Mouse (Mus musculus) lung, embryonic 15.5 days (tissue): ENCODE measurements around the gene Amotl2. TPM values are rescaled to one million over a fixed set of nuclear protein-coding genes. Genes with fewer than 3 reads are reported as not detected.
A peak's percentile ranks its signal among the peaks of the same experiment; 100 is the strongest.

Source experiments
- ATAC-seq: fragments of 200-750 bp; cut with Nextera tagmentation; 2 replicates; pipeline ENCODE4 v1.8.0; 2017; ENCODE audit warnings: moderate number of reproducible peaks, borderline replicate concordance; ENCODE audit not compliant: low FRiP score, low TSS enrichment; ENCODE audit errors: extremely low read depth
- H3K27ac ChIP-seq: fragments of 300-500 bp; sonication (generic); 2 replicates; pipeline ENCODE4 v1.5.1; 2015; ENCODE audit warnings: moderate library complexity, mild to moderate bottlenecking, inconsistent platforms
- H3K27me3 ChIP-seq: fragments of 300-500 bp; sonication (generic); 2 replicates; pipeline ENCODE4 v1.6.1; 2015; ENCODE audit warnings: inconsistent platforms
- H3K36me3 ChIP-seq: fragments of 300-500 bp; sonication (generic); 2 replicates; pipeline ENCODE4 v1.6.1; 2015; ENCODE audit warnings: inconsistent platforms
- H3K4me1 ChIP-seq: fragments of 300-500 bp; sonication (generic); 2 replicates; pipeline ENCODE4 v1.6.1; 2015; ENCODE audit warnings: inconsistent platforms
- H3K4me2 ChIP-seq: fragments of 300-500 bp; sonication (generic); 2 replicates; pipeline ENCODE4 v1.6.1; 2015; ENCODE audit warnings: inconsistent platforms, mild to moderate bottlenecking, moderate library complexity
- H3K4me3 ChIP-seq: fragments of 300-500 bp; sonication (generic); 2 replicates; pipeline ENCODE4 v1.5.1; 2015; ENCODE audit warnings: mild to moderate bottlenecking, inconsistent platforms
- H3K9ac ChIP-seq: fragments of 300-500 bp; sonication (generic); 2 replicates; pipeline ENCODE4 v1.6.1; 2015; ENCODE audit warnings: inconsistent platforms
- H3K9me3 ChIP-seq: fragments of 300-500 bp; sonication (generic); 2 replicates; pipeline ENCODE4 v1.6.1; 2016; ENCODE audit warnings: inconsistent platforms
- WGBS: fragments of 180-500 bp; shearing (Covaris S2); methylation state at CpG from one replicate; pipeline ENCODE4 v1.1.7; 2015; 5-methylcytosine and 5-hydroxymethylcytosine counted together
- polyA plus RNA-seq: library from polyadenylated mRNA; unstranded; fragments of >200 nt; fragmentation: Nextera tagmentation; extraction: Ambion mirVana; gene quantifications from 2 replicates; pipeline ENCODE4 v1.2.1, GENCODE M21; 2015

Gene Amotl2
- polyA plus RNA-seq, 1 experiment from 2014 or later: 47.0 TPM

DNA sequence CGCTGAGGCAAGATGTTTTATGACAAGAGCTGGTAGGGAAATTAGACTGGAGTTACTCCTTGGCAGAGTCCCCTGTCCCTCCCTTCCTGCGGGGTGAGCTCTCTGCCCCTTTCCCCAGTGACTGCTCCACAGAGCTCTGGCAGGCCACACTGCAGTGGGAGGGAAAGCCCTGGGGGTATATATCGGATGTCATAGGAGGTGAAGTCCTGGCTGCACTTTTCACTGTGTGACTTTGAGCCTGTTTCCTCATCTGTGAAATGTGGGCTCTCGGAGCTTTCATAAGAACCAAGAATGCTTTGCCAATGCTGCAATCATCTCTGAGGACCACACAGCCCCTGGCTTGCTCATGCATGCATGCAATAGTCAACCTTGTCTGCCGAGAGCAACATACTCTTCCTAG, 30.3 kb downstream of the Amotl2 start:
- 62% methylated on average over 5 of the region's 5 CpGs for WGBS
- Histone ChIP-seq H3K9me3 (no peaks in the 10 kb centered on the region), H3K27ac (no peak overlapping the region), H3K9ac (no peak overlapping the region), H3K27me3 (no peaks in the 10 kb centered on the region), H3K4me2 (no peak overlapping the region), H3K36me3 (no peaks in the 10 kb centered on the region), H3K4me3 (no peak overlapping the region), H3K4me1 (peaks cover 18% of the 10 kb centered on the region)
- ATAC-seq: no peak

DNA sequence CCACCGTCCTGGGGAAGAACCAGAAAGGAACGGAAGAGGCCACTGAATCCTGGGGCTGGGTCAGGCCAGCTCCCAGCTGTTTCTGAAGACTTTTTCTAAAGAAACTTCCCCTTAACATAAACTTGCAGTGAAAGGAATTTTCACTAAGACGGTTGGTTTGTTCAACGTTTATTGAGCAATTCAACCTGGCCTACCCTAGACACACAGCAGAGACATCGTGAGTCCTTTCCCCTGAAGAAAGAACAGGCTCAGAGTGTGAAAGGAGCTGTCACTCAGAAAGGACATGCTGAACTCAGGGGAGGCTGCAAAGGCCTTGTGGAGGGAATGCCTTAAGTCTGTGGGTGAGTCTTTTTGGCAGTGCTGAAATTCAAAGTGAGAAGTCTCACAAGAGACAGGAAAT, 31.4 kb downstream of the Amotl2 start:
- WGBS: 21% methylated on average over 5 of the region's 5 CpGs
- Histone ChIP-seq H3K4me2 (no peak overlapping the region), H3K9me3 (no peaks in the 10 kb centered on the region), H3K27ac (peak overlapping the region; percentile 49), H3K4me1 (peaks cover 18% of the 10 kb centered on the region), H3K27me3 (no peaks in the 10 kb centered on the region), H3K4me3 (no peak overlapping the region), H3K36me3 (no peaks in the 10 kb centered on the region), H3K9ac (no peak overlapping the region)
- peak; percentile 32; the same call in 1 of the 2 replicates for ATAC-seq

DNA sequence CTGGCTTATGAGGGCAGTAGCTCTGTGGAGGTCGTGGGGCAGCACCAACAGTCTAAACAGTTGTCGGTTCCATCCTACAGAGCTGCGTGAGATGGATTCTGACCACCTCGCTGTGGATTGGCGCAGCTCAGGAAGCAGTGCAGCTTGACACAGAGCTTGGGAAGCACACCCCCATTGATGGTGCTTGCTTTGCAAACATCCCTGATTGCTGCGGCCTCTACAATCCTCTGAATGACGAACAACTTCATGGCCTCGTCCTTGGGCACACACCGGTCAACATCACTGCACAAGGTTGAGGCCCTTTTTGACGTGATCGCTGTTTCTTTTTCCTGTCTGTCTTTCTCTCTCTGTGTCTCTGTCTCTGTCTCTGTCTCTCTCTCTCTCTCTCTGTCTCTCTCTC, 32.7 kb downstream of the Amotl2 start:
- no peak overlapping the region for H3K9ac ChIP-seq
- peaks cover 18% of the 10 kb centered on the region for H3K4me1 ChIP-seq
- no peaks in the 10 kb centered on the region for H3K36me3 ChIP-seq
- no peaks in the 10 kb centered on the region for H3K27me3 ChIP-seq
- H3K4me3 ChIP-seq: no peak overlapping the region
- 53% methylated on average over 11 of the region's 11 CpGs for WGBS
- H3K27ac ChIP-seq: no peak overlapping the region
- no peak overlapping the region for H3K4me2 ChIP-seq
- no peak for ATAC-seq
- no peaks in the 10 kb centered on the region for H3K9me3 ChIP-seq

DNA sequence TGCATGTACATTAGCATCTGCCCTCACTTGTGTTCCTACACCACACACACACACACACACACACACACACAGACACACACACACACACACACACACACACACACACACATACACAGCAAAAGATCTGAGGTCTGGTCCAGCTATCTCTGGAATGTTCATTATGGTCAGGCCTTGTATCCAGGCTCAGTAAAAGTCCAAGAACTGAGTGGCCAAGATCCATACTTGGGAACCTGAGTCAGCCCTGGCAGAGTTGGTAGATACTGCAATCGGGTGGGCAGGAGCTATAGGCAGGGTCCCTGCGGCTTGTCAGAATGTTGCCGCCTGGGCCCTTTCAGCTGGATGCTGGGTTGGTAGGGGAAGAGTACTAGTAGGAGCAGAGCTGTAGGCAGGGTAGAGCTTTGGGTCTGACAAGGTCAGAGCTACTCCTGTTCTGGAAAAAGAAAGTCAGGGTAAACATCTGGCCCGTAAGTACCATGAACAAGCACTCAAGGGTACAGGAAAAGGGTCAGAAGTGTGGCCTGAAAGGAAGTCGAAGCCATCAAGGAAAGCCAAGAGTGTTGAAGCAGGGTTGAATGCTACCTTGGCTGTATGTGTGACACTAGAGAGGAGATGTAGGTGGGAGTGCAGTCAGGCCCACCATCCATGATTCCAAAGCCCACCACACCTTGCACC, 35.3 kb downstream of the Amotl2 start:
- no peak for ATAC-seq
- H3K4me1 ChIP-seq: peaks cover 32% of the 10 kb centered on the region
- no peaks in the 10 kb centered on the region for H3K36me3 ChIP-seq

DNA sequence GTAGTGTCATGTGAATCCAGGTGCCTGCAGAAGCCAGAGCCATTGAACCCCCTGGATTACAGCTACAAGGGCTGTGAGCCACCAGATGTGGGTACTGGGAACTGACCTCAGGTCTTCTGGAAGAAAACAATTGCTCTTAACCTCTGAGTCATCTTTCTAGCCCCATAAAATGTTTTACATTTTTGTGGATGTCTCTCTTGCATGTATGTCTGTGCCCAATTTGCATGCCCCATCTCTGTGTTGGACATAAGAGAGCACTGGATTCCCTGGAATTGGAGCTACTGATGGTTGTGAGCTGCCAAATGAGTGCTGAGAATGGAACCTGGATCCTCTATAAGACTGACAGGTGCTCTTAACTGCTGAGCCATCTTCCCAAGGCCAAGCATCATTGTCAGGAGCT, 36.8 kb downstream of the Amotl2 start:
- Histone ChIP-seq H3K27me3 (no peaks in the 10 kb centered on the region), H3K9me3 (no peaks in the 10 kb centered on the region), H3K4me1 (peaks cover 31% of the 10 kb centered on the region), H3K36me3 (no peaks in the 10 kb centered on the region), H3K9ac (no peak overlapping the region), H3K27ac (peak overlapping the region; percentile 19; the same call in 1 of the 2 replicates), H3K4me2 (no peak overlapping the region), H3K4me3 (no peak overlapping the region)
- ATAC-seq: no peak

More for the DNA sequence above, 35.3 kb downstream of the Amotl2 start:
- H3K27ac ChIP-seq: no peak overlapping the region
- no peak overlapping the region for H3K9ac ChIP-seq
- H3K4me3 ChIP-seq: no peak overlapping the region
- no peaks in the 10 kb centered on the region for H3K9me3 ChIP-seq
- H3K4me2 ChIP-seq: no peak overlapping the region
- 74% methylated on average over 5 of the region's 5 CpGs for WGBS
- H3K27me3 ChIP-seq: no peaks in the 10 kb centered on the region

DNA sequence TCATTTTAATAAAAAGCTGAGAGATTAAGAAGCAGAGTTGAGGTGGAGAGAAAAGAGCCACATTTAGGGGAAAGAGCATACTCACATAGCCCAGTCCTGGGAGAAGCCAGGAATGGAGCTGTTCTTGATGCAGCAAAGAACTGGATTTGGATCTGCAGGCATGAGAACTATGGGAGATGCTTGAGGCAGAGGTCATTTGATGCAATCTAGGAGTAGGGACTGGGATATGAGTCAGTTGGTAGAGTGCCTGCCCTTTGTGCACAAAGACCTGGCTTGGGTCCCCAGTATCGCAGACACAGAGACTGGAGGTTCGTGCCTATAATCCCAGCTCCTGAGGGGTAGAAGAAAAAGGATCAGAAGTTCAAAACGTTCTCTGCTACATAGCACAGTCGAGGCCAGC, 38.7 kb downstream of the Amotl2 start:
- Histone ChIP-seq H3K27ac (peak overlapping the region; percentile 66), H3K9me3 (no peaks in the 10 kb centered on the region), H3K4me3 (no peak overlapping the region), H3K4me2 (no peak overlapping the region), H3K27me3 (no peaks in the 10 kb centered on the region), H3K9ac (no peak overlapping the region), H3K4me1 (peaks cover 40% of the 10 kb centered on the region), H3K36me3 (no peaks in the 10 kb centered on the region)
- 60% methylated on average over 4 of the region's 4 CpGs for WGBS
- no peak for ATAC-seq

DNA sequence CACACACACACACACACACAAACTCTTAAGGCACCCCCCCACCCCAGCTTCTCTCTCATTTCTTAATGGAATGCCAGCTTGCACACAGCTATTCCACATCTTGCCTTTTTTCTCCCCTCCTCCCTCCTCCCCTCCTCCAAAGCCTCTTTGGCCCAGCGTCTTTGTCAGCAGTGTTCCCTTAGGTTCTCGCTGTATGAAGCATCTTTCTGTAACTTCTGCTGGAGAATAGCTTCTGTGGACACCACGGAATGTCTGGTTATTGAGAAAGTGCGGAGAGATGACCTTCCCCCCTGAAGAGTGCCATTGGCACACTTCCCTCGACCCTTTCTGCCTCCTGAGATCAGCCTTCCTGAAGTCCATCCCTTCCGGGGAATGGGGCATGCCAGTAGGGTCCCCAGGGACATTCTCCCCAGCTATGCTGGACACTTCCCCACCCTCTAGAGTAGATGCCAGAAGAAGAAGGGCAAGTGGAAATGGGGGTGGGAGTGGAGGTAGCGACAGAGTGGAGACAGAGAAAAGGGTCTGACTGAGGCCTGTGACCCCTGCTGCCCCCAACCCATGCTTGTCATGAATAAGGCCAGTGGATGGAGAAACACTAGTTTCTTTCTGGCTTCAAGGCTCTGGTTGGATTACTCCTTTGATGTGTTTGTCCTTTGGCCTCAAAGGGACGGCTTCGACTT, 39.3 kb downstream of the Amotl2 start:
- Histone ChIP-seq H3K27ac (peak overlapping the region; percentile 66; the same call in 1 of the 2 replicates), H3K4me2 (no peak overlapping the region), H3K9me3 (no peaks in the 10 kb centered on the region), H3K27me3 (no peaks in the 10 kb centered on the region), H3K4me3 (no peak overlapping the region), H3K9ac (no peak overlapping the region), H3K4me1 (peaks cover 40% of the 10 kb centered on the region), H3K36me3 (no peaks in the 10 kb centered on the region)
- WGBS: 67% methylated on average over 9 of the region's 9 CpGs
- no peak for ATAC-seq

DNA sequence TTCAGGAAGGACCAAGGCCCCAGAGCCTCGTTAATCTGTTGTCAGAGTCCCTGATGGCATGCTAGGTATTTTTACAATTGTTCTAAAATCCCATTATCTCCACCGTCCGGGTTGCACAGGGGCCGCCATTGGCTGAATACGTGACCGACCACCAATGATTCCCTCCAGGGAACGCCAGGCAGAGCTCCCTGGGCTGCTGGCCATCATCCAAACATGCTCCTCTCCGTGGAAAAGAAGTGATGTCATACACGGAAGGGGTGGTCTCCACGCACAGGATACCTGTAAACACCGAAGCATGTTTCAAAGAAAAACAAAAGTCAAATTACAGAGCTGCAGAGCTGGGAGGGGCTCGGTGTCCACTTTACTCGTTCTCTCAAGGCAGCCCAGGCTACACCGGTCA, 39.9 kb downstream of the Amotl2 start:
- Histone ChIP-seq H3K9me3 (no peaks in the 10 kb centered on the region), H3K27me3 (no peaks in the 10 kb centered on the region), H3K9ac (no peak overlapping the region), H3K36me3 (no peaks in the 10 kb centered on the region), H3K4me3 (no peak overlapping the region), H3K4me2 (no peak overlapping the region), H3K27ac (no peak overlapping the region), H3K4me1 (peaks cover 40% of the 10 kb centered on the region)
- WGBS: 52% methylated on average over 14 of the region's 14 CpGs
- no peak for ATAC-seq

DNA sequence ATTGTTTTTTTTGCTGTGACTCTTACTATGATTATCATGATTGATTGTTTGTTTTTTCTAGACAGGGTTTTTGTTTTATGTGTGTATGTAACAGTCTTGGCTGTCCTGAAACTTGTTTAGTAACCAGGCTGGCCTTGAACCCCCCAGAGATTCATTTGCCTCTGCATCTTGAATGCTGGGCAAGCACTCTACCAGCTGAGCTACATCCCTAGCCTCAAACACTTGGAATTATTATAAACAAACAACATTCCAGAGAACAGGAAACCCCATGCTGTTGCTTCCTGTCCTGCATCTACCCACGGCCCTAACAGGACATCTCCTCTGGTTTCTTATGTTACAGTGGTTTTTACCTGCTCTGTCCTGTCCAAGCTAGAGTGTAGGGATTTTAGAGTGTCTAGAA, 42.4 kb downstream of the Amotl2 start:
- Histone ChIP-seq H3K36me3 (no peaks in the 10 kb centered on the region), H3K9me3 (no peaks in the 10 kb centered on the region), H3K27me3 (no peaks in the 10 kb centered on the region), H3K4me3 (no peak overlapping the region), H3K9ac (no peak overlapping the region), H3K4me2 (no peak overlapping the region), H3K27ac (peak overlapping the region; percentile 80), H3K4me1 (peaks cover 55% of the 10 kb centered on the region)
- ATAC-seq: peak; percentile 28; the same call in 1 of the 2 replicates
- 23% methylated on average over 1 of the region's 1 CpGs for WGBS

DNA sequence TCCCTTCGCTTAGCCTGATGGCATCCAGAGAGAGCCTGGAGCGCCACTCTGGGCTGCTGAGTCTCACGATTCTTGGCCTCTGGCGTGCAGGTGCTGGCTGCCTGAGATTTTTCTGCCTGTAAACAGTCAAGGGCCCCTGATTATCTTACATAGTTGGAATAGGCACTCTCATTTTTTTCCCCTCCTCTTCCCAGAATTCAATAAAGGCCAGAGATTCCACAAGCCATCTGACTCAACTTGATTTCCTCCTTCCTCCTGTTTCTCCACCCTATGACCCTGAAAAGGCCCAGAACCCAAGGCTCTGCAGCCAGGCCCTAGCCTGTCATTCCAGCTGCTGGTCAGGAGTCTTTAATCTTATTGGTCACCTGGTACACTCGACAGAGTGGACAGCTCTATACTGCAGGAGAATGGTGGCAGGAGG, 43.1 kb downstream of the Amotl2 start:
- no peak for ATAC-seq
- no peak overlapping the region for H3K9ac ChIP-seq
- 35% methylated on average over 5 of the region's 5 CpGs for WGBS

DNA sequence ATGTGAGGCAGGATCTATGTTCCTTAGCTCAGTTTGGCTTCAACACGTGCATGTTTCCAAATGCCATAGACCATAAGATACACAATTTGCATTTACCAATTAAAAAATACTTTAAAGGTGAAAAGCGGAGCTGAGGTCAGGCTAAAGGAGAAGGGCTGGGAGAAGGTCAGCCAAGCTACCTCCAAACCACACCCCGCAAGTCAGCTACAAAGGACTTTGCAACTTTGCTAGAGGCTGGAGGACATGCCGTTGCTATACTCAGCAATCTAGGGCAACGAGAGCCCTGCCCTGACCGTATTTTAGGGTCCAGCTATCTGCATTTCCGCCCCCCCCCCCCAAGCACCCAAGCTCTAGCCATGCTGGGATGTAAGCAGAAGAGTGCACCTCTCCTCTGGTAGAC, 45.1 kb downstream of the Amotl2 start:
- ATAC-seq: no peak

More for the DNA sequence above, 43.1 kb downstream of the Amotl2 start:
- Histone ChIP-seq H3K36me3 (no peaks in the 10 kb centered on the region), H3K27ac (peak overlapping the region; percentile 80), H3K4me2 (no peak overlapping the region), H3K9me3 (no peaks in the 10 kb centered on the region), H3K4me3 (no peak overlapping the region), H3K27me3 (no peaks in the 10 kb centered on the region), H3K4me1 (peaks cover 55% of the 10 kb centered on the region)

DNA sequence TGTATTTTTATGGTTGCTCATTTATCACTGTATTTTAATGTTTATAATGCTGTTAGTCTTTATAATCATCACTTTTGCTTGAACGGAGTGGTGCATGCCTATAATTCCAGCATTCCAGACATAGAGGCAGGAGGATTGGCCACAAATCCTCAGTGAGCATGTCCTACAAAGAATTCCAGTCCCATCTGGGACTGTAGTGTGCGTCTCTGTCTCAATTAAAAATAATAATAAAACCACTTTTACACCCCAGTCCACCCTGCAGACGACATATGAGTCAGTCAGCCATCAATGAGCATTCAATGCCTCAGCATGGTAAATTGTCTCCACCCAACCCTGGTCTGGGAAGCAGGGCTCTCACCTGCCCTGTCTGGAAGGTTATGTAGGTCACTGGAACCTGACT, 46.4 kb downstream of the Amotl2 start:
- H3K4me2 ChIP-seq: no peak overlapping the region
- peaks cover 50% of the 10 kb centered on the region for H3K4me1 ChIP-seq
- H3K27me3 ChIP-seq: no peaks in the 10 kb centered on the region
- H3K27ac ChIP-seq: no peak overlapping the region
- H3K9ac ChIP-seq: no peak overlapping the region
- no peaks in the 10 kb centered on the region for H3K9me3 ChIP-seq
- H3K4me3 ChIP-seq: no peak overlapping the region
- no peaks in the 10 kb centered on the region for H3K36me3 ChIP-seq
- 33% methylated on average over 3 of the region's 3 CpGs for WGBS
- ATAC-seq: no peak

More for the DNA sequence above, 45.1 kb downstream of the Amotl2 start:
- Histone ChIP-seq H3K4me2 (no peak overlapping the region), H3K27me3 (no peaks in the 10 kb centered on the region), H3K4me1 (peaks cover 38% of the 10 kb centered on the region), H3K4me3 (no peak overlapping the region), H3K36me3 (no peaks in the 10 kb centered on the region), H3K9me3 (no peaks in the 10 kb centered on the region), H3K27ac (no peak overlapping the region), H3K9ac (no peak overlapping the region)
- WGBS: 88% methylated on average over 7 of the region's 7 CpGs
